Mouse (Mus musculus): ENCODE data around the gene Sept11.

- TF ChIP-seq GATA1 (IDR thresholded peaks at IDR 0.05; ENCODE audit: borderline replicate concordance, low read length) = no peak
- TF ChIP-seq FLI1 (IDR thresholded peaks at IDR 0.05; ENCODE audit: low read length) = no peak
These were observed 21.3 kb downstream of the Sept11 start for GRCm38 (mm10) chr5:93114515-93114914.
